ENCODE assay signal across 11 mouse cellular contexts in genomic region chr15:95935141-95935540, GRCm38 (mm10).
DNase-seq lines count a peak whose midpoint lies in the region; ATAC-seq and TF ChIP-seq lines count a peak whose summit lies in the region.
"Had no signal": no experiment of that assay in that cellular context is flagged by ENCODE, and none has a peak within 500 bp of the region (broad histone marks: within the 10 kb centered on the region; RNA-seq: fewer than 3 reads in every experiment).

No protein-coding gene starts in this region.

- H3K36me3 ChIP-seq in forebrain, embryonic 16.5 days (ENCODE audit: control insufficient read depth, insufficient read depth): peaks cover 3% of the 10 kb centered on the region; the same call in 1 of the 2 replicates
- H3K36me3 ChIP-seq in neural tube, embryonic 15.5 days: peaks cover 8% of the 10 kb centered on the region; the same call in 1 of the 2 replicates

- no peak overlapping the region for H3K4me3 ChIP-seq in forebrain, embryonic 16.5 days (replicated peaks; ENCODE audit: low read length)
- H3K4me3 ChIP-seq in layer of hippocampus, adult 2 months: peak overlapping the region; percentile 36
- no peak overlapping the region for H3K4me3 ChIP-seq in neural tube, embryonic 15.5 days (replicated peaks)

- peaks cover 15% of the 10 kb centered on the region for H3K4me1 ChIP-seq in forebrain, embryonic 16.5 days (replicated peaks; ENCODE audit: control insufficient read depth, insufficient read depth, low read length)
- H3K4me1 ChIP-seq in neural tube, embryonic 15.5 days: peaks cover 32% of the 10 kb centered on the region

- 50% methylated on average over 11 of the region's 11 CpGs for WGBS in forebrain, embryonic 16.5 days
- 35% methylated on average over 11 of the region's 11 CpGs for WGBS in neural tube, embryonic 15.5 days

- no peak overlapping the region for H3K4me2 ChIP-seq in forebrain, embryonic 16.5 days (ENCODE audit: low read length)
- H3K4me2 ChIP-seq in neural tube, embryonic 15.5 days: peak overlapping the region; percentile 36

- peaks cover 2% of the 10 kb centered on the region; the same call in 1 of the 2 replicates for H3K9me3 ChIP-seq in forebrain, embryonic 16.5 days (ENCODE audit: control insufficient read depth, low read length)
- H3K9me3 ChIP-seq in neural tube, embryonic 15.5 days (replicated peaks): no peaks in the 10 kb centered on the region

- no peak overlapping the region for H3K27ac ChIP-seq in forebrain, embryonic 16.5 days (ENCODE audit: low read length)
- peak overlapping the region; percentile 61; the same call in 1 of the 2 replicates for H3K27ac ChIP-seq in layer of hippocampus, adult 2 months
- H3K27ac ChIP-seq in neural tube, embryonic 15.5 days (replicated peaks): peak overlapping the region; percentile 63
- H3K27ac ChIP-seq: kidney, postnatal 0 days had no signal

- H3K9ac ChIP-seq in forebrain, embryonic 16.5 days (replicated peaks; ENCODE audit: low read depth, low read length): no peak overlapping the region
- no peak overlapping the region for H3K9ac ChIP-seq in neural tube, embryonic 15.5 days (replicated peaks)

- peak; percentile 67; the same call in 1 of the 2 replicates for ATAC-seq in forebrain, embryonic 16.5 days
- ATAC-seq in neural tube, embryonic 15.5 days (ENCODE audit: low FRiP score): no peak

- peak; percentile 54 for DNase-seq in layer of hippocampus, adult 11-12 months (ENCODE audit: low spot score)
- no peak for DNase-seq in layer of hippocampus, postnatal 25 days (ENCODE audit: extremely low spot score in 1 of 2, low spot score in 1 of 2)
- DNase-seq in layer of hippocampus, adult 2 months (ENCODE audit: low spot score in 2 of 2): peak; percentile 30 to 53
- no peak for DNase-seq in thymus, adult 18-20 months
- no peak for DNase-seq in gastrocnemius, adult 18-20 months (ENCODE audit: low spot score)
- no peak for DNase-seq in B cell, adult 2 months
- DNase-seq: adrenal gland, postnatal 36 days; lung, postnatal 4 days had no signal

- H3K27me3 ChIP-seq in forebrain, embryonic 16.5 days (replicated peaks; ENCODE audit: control insufficient read depth, insufficient read depth, low read length): no peaks in the 10 kb centered on the region
- no peaks in the 10 kb centered on the region for H3K27me3 ChIP-seq in neural tube, embryonic 15.5 days (replicated peaks)

- TF ChIP-seq CTCF in layer of hippocampus, adult 2 months (conservative IDR thresholded peaks at IDR 0.05): peak; percentile 33

Comparison
In these comparisons a context has a peak if more than half of its experiments do, and no peak if none do; other contexts are left out.
1. DNase-seq: peak in layer of hippocampus, adult 11-12 months (single experiment) and layer of hippocampus, adult 2 months (2 of 2); none in layer of hippocampus, postnatal 25 days (0 of 2), thymus, adult 18-20 months (0 of 2), gastrocnemius, adult 18-20 months (single experiment) and B cell, adult 2 months (0 of 2).